Comparison of ENCODE assay signal across 22 mouse cellular contexts in the genomic region with DNA sequence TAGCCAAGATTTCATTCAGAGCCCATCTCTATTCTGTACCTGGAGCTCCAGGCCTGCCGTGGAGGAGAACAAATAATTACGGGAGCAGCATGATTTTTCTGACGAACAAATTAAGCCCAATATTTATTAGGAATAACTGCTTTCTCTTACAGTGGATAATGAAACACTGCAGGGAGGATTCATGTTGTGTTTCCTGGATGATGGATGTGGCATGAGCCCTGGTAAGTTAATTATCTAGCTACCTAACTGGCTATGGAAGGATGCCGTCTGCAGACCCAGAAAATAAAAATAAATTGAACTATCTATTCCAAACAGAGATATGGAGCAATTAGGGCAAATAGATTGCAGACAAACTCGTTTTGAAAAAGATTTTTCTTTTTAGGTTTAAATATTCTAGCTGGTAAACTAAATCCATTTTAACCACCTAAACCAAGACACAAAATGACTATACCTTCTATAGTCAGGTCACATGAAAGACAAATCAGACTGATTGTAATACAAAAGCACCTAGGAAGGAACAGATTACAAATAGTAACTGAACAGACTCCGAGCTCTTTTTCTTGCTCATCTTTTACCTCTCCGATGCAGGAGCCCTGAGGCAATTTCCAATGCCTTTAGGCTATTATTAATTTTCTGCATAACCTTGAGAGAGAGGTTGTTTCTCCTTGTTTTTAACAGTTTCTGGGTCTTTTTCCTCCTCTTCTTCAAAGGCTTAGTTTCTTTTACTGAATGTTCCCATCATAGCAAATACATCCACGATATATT. TPM values are rescaled to one million over a fixed set of nuclear protein-coding genes. Genes with fewer than 3 reads are reported as not detected.
A peak's percentile ranks its signal among the peaks of the same experiment; 100 is the strongest.
DNase-seq lines count a peak whose midpoint lies in the region; ATAC-seq lines count a peak whose summit lies in the region.
"Had no signal": no experiment of that assay in that cellular context is flagged by ENCODE, and none has a peak within 500 bp of the region (broad histone marks: within the 10 kb centered on the region; RNA-seq: fewer than 3 reads in every experiment).

No protein-coding gene starts in this region.

- 0 out of 2 replicates have a peak, but pooled peaks have one; percentile 23 for ATAC-seq in hindbrain, embryonic 15.5 days (ENCODE audit: low FRiP score, low read depth)
- ATAC-seq in hindbrain, embryonic 12.5 days (ENCODE audit: low FRiP score): no peak
- ATAC-seq in hindbrain, embryonic 16.5 days: peak; percentile 73; the same call in 1 of the 2 replicates
- 0 out of 2 replicates have a peak, but pooled peaks have one; percentile 37 for ATAC-seq in midbrain, embryonic 15.5 days (replicated peaks)
- peak; percentile 66 for ATAC-seq in neural tube, embryonic 15.5 days (ENCODE audit: low FRiP score)
- ATAC-seq: activated CD4-positive, CD25-positive, alpha-beta regulatory T cell, adult 4 months; forebrain, postnatal 0 days; Patski had no signal

- no peak for DNase-seq in lung, adult 18-20 months
- DNase-seq: adrenal gland, postnatal 14 days; cerebellum, adult 11-12 months; cerebellum, adult 9-10 months; cerebellum, postnatal 25 days; forebrain, postnatal 0 days; gastrocnemius, postnatal 36 days; heart, adult 11 months; heart, postnatal 36 days had no signal

- 57% methylated on average over 8 of the region's 8 CpGs for WGBS in hindbrain, embryonic 15.5 days
- WGBS in hindbrain, embryonic 12.5 days: 68% methylated on average over 8 of the region's 8 CpGs
- WGBS in hindbrain, embryonic 16.5 days: 59% methylated on average over 8 of the region's 8 CpGs
- WGBS in midbrain, embryonic 15.5 days: 63% methylated on average over 8 of the region's 8 CpGs
- WGBS in neural tube, embryonic 15.5 days: 53% methylated on average over 8 of the region's 8 CpGs

- 0 out of 2 replicates have a peak, but pooled peaks cover 5% of the 10 kb centered on the region for H3K4me1 ChIP-seq in hindbrain, embryonic 15.5 days (replicated peaks)
- H3K4me1 ChIP-seq in hindbrain, embryonic 12.5 days: no peaks in the 10 kb centered on the region
- H3K4me1 ChIP-seq in hindbrain, embryonic 16.5 days (ENCODE audit: control insufficient read depth, insufficient read depth, low read depth, low read length): no peaks in the 10 kb centered on the region
- no peaks in the 10 kb centered on the region for H3K4me1 ChIP-seq in midbrain, embryonic 15.5 days
- no peaks in the 10 kb centered on the region for H3K4me1 ChIP-seq in neural tube, embryonic 15.5 days
- H3K4me1 ChIP-seq: embryonic facial prominence, embryonic 12.5 days; heart, embryonic 13.5 days had no signal

- H3K4me2 ChIP-seq in hindbrain, embryonic 15.5 days: no peak overlapping the region
- no peak overlapping the region for H3K4me2 ChIP-seq in hindbrain, embryonic 12.5 days (replicated peaks)
- H3K4me2 ChIP-seq in hindbrain, embryonic 16.5 days (ENCODE audit: low read length): no peak overlapping the region
- H3K4me2 ChIP-seq in midbrain, embryonic 15.5 days: no peak overlapping the region
- no peak overlapping the region for H3K4me2 ChIP-seq in neural tube, embryonic 15.5 days
- H3K4me2 ChIP-seq: embryonic facial prominence, embryonic 12.5 days; heart, embryonic 13.5 days had no signal

- no peaks in the 10 kb centered on the region for H3K36me3 ChIP-seq in hindbrain, embryonic 15.5 days
- H3K36me3 ChIP-seq in hindbrain, embryonic 12.5 days: no peaks in the 10 kb centered on the region
- no peaks in the 10 kb centered on the region; the same call in 1 of the 2 replicates for H3K36me3 ChIP-seq in hindbrain, embryonic 16.5 days (ENCODE audit: control insufficient read depth, insufficient read depth, low read length)
- H3K36me3 ChIP-seq in midbrain, embryonic 15.5 days (replicated peaks): no peaks in the 10 kb centered on the region
- H3K36me3 ChIP-seq in neural tube, embryonic 15.5 days: no peaks in the 10 kb centered on the region
- H3K36me3 ChIP-seq: embryonic facial prominence, embryonic 12.5 days; heart, embryonic 13.5 days had no signal

- no peaks in the 10 kb centered on the region for H3K27me3 ChIP-seq in hindbrain, embryonic 15.5 days
- no peaks in the 10 kb centered on the region for H3K27me3 ChIP-seq in hindbrain, embryonic 12.5 days
- no peaks in the 10 kb centered on the region for H3K27me3 ChIP-seq in hindbrain, embryonic 16.5 days (replicated peaks; ENCODE audit: control insufficient read depth, insufficient read depth, low read length)
- H3K27me3 ChIP-seq in midbrain, embryonic 15.5 days (replicated peaks): no peaks in the 10 kb centered on the region
- H3K27me3 ChIP-seq in neural tube, embryonic 15.5 days (replicated peaks): no peaks in the 10 kb centered on the region
- H3K27me3 ChIP-seq: CH12.LX; embryonic facial prominence, embryonic 12.5 days; heart, embryonic 13.5 days had no signal

- no peak overlapping the region for H3K27ac ChIP-seq in hindbrain, embryonic 15.5 days (replicated peaks)
- no peak overlapping the region for H3K27ac ChIP-seq in hindbrain, embryonic 12.5 days
- H3K27ac ChIP-seq in hindbrain, embryonic 16.5 days (ENCODE audit: low read depth, low read length): no peak overlapping the region
- no peak overlapping the region for H3K27ac ChIP-seq in midbrain, embryonic 15.5 days
- H3K27ac ChIP-seq in neural tube, embryonic 15.5 days (replicated peaks): no peak overlapping the region
- H3K27ac ChIP-seq: embryonic facial prominence, embryonic 12.5 days; heart, embryonic 13.5 days had no signal

- no peak overlapping the region for H3K9ac ChIP-seq in hindbrain, embryonic 15.5 days
- no peak overlapping the region for H3K9ac ChIP-seq in hindbrain, embryonic 12.5 days
- no peak overlapping the region for H3K9ac ChIP-seq in hindbrain, embryonic 16.5 days (ENCODE audit: low read depth, low read length)
- no peak overlapping the region for H3K9ac ChIP-seq in midbrain, embryonic 15.5 days
- H3K9ac ChIP-seq in neural tube, embryonic 15.5 days (replicated peaks): no peak overlapping the region
- H3K9ac ChIP-seq: embryonic facial prominence, embryonic 12.5 days; forebrain, postnatal 0 days; heart, embryonic 13.5 days had no signal

- no peaks in the 10 kb centered on the region for H3K9me3 ChIP-seq in hindbrain, embryonic 15.5 days
- no peaks in the 10 kb centered on the region for H3K9me3 ChIP-seq in hindbrain, embryonic 12.5 days (replicated peaks)
- H3K9me3 ChIP-seq in hindbrain, embryonic 16.5 days (ENCODE audit: control insufficient read depth, low read length): no peaks in the 10 kb centered on the region
- H3K9me3 ChIP-seq in midbrain, embryonic 15.5 days: no peaks in the 10 kb centered on the region
- H3K9me3 ChIP-seq in neural tube, embryonic 15.5 days (replicated peaks): no peaks in the 10 kb centered on the region
- H3K9me3 ChIP-seq: embryonic facial prominence, embryonic 12.5 days; heart, embryonic 13.5 days had no signal

- H3K4me3 ChIP-seq in hindbrain, embryonic 15.5 days: no peak overlapping the region
- H3K4me3 ChIP-seq in hindbrain, embryonic 12.5 days: no peak overlapping the region
- no peak overlapping the region for H3K4me3 ChIP-seq in hindbrain, embryonic 16.5 days (ENCODE audit: low read length)
- H3K4me3 ChIP-seq in midbrain, embryonic 15.5 days: no peak overlapping the region
- H3K4me3 ChIP-seq in neural tube, embryonic 15.5 days (replicated peaks): no peak overlapping the region
- H3K4me3 ChIP-seq: embryonic facial prominence, embryonic 12.5 days; heart, embryonic 13.5 days had no signal

RNA-seq across cellular contexts. Expression of gene Morc1, which starts 15.3 kb away (rescaled TPM):
- 0.16 and 0.20 TPM in 2 replicates for polyA plus RNA-seq in hindbrain, embryonic 15.5 days (2015; fragmentation: Nextera tagmentation; extraction: Ambion mirVana)
- not detected in 2 replicates for polyA plus RNA-seq in hindbrain, embryonic 12.5 days (2016; fragmentation: Nextera tagmentation; extraction: Ambion mirVana)
- polyA plus RNA-seq in hindbrain, embryonic 16.5 days (2015; fragmentation: Nextera tagmentation; extraction: Ambion mirVana): 0.14 and 0.17 TPM in 2 replicates
- not detected in 2 replicates for polyA plus RNA-seq in midbrain, embryonic 15.5 days (2015; fragmentation: Nextera tagmentation; extraction: Ambion mirVana)
- 0.14 and 0.66 TPM in 2 replicates for polyA plus RNA-seq in neural tube, embryonic 15.5 days (2015; fragmentation: Nextera tagmentation; extraction: Ambion mirVana)
- polyA plus RNA-seq: embryonic facial prominence, embryonic 12.5 days; forebrain, embryonic 11.5 days; Patski had no signal

RNA-seq across cellular contexts. Expression of gene Gm5485, which starts 34.1 kb away (rescaled TPM):
- polyA plus RNA-seq in hindbrain, embryonic 15.5 days (2015; fragmentation: Nextera tagmentation; extraction: Ambion mirVana): not detected in 2 replicates
- not detected in 2 replicates for polyA plus RNA-seq in hindbrain, embryonic 12.5 days (2016; fragmentation: Nextera tagmentation; extraction: Ambion mirVana)
- not detected in 2 replicates for polyA plus RNA-seq in hindbrain, embryonic 16.5 days (2015; fragmentation: Nextera tagmentation; extraction: Ambion mirVana)
- not detected in 2 replicates for polyA plus RNA-seq in midbrain, embryonic 15.5 days (2015; fragmentation: Nextera tagmentation; extraction: Ambion mirVana)
- 0.52 TPM in 1 of 2 replicates, not detected in the other for polyA plus RNA-seq in neural tube, embryonic 15.5 days (2015; fragmentation: Nextera tagmentation; extraction: Ambion mirVana)
- polyA plus RNA-seq: activated CD4-positive, CD25-positive, alpha-beta regulatory T cell, adult 4 months; cortical plate, adult 2 months; embryonic facial prominence, embryonic 12.5 days; forebrain, embryonic 11.5 days; forebrain, postnatal 0 days; heart, embryonic 13.5 days; heart, postnatal 0 days; Patski had no signal
